Mouse (Mus musculus) Patski (cell line): ENCODE results near the gene Pdxp. TPM values are rescaled to one million over a fixed set of nuclear protein-coding genes. Genes with fewer than 3 reads are reported as not detected.
A peak's percentile ranks its signal among the peaks of the same experiment; 100 is the strongest.

Experiments
- ATAC-seq: fragments of 100-300 bp; one replicate; pipeline ENCODE4 v1.8.0; 2021
- CTCF ChIA-PET: fragments of 350-600 bp; sonication (Branson Sonifier 250); formaldehyde crosslinking; loops from one replicate; lab custom pipeline; 2022; ENCODE audit warnings: inconsistent platforms; lab: Charles Lee
- POLR2A ChIA-PET: fragments of 350-600 bp; sonication (Branson Sonifier 250); formaldehyde crosslinking; loops from one replicate; lab custom pipeline; 2022; ENCODE audit warnings: antibody characterized with exemption, inconsistent platforms; lab: Charles Lee
- DNase-seq: peaks from one replicate; pipeline ENCODE4 v3.0.0-alpha.2; 2011; ENCODE audit warnings: low read depth, low spot score
- H3K27me3 ChIP-seq: fragments of 371-371 bp; one replicate; pipeline ENCODE4 v1.5.1; 2021
- CTCF ChIP-seq: fragments of 100-300 bp; IDR thresholded peaks from one replicate; pipeline ENCODE4 v1.5.1; 2021
- in situ Hi-C: fragments of 300-500 bp; cut with MboI; formaldehyde crosslinking; loops from 3 replicates; pipeline ENCODE4 v1.11.1; 2018; ENCODE audit warnings: low pct_unique_long_range_greater_than_20kb, mixed read lengths
- polyA plus RNA-seq: library from polyadenylated mRNA; unstranded; gene quantifications from one replicate; pipeline ENCODE4 v1.2.3, GENCODE M21; 2021

The Pdxp gene
- polyA plus RNA-seq, 1 experiment from 2014 or later = 10.6 TPM

DNA sequence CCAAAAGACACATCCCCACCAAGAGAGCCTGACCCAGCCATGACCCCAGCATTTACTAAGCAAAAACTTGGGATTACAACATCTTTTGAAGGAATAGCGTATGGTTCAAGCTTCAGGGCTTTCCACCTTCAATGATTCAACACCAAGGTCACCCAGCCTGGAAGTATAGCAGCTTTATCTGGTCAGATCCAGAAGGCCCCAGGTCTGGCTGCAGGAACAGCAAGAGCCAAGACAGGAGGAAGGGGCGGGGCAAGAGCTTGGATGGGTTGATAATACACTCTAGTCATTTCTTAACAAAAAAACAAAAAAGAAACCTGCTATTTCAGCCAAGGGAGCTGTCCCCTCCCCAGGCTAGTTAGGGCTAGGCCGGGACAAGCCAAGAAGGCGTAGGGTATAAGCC lies 16.2 kb upstream of the Pdxp start:
- DNase-seq (no peak), ATAC-seq (no peak)
- ChIA-PET CTCF (no interaction called here), POLR2A (no interaction called here)
- no peak for TF ChIP-seq CTCF
- no peaks in the 10 kb centered on the region for H3K27me3 ChIP-seq
- in situ Hi-C loops = no loop called here

DNA sequence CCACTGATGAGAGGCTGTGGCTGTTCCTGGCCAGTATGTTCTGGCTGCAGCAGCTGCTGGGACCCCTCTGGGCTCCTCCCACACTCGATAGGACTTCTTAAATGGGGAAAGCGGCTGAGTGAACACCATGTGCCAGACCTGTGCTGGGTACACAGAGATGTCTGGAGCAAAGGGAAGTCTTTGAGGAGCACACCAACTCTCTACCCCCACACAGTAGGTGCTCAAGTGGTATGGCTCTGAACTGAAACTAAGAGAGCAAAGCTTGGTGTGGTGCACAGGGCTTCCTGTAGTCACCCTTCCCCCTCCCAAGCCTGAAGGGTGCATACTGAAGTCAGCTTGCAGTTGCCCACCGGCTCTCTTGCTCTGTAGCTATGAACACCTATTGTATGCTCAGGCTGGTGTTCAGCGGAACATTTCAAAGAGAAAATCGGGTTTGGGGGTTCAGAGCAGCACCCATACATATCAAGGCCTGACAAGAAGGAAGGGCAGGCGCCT lies 15.2 kb upstream of the Pdxp start:
- ChIA-PET POLR2A (interaction anchor here (0.6 to 1.0 kb wide), 2 partner anchors 9 to 231 kb away, joined by 3 to 4 read pairs; no protein-coding TSS in a partner anchor), CTCF (no interaction called here)
- ATAC-seq = no peak

DNA sequence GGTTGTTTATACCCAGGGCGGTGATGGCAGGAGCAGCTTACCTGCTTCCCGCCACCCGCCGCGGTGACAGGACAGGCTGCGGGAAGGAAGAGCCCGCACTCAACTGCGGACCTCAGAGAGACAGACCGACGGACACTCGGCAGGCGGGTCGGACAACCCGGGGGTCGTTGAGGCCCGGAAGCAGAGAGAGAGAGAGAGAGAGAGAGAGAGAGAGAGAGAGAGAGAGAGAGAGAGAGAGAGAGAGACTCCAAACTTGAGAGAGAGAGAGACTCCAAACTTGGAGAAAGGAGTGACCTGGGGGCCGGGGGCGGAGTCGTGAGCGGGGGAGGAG lies 14.3 kb upstream of the Pdxp start, which contains the start of gene Gm49510:
Gene Gm49510 (plus strand): TSS at position 259 of the 331 bp plus-strand sequence.
- in situ Hi-C loops = no loop called here
- CTCF ChIA-PET = interaction anchor here (0.6 kb wide), 1 partner anchor 13 kb away, joined by 3 read pairs; no protein-coding TSS in a partner anchor
- POLR2A ChIA-PET = interaction anchor here (0.5 to 1.0 kb wide), 5 partner anchors 10 to 232 kb away, joined by 3 to 4 read pairs (median 3); no protein-coding TSS in a partner anchor
- no peak for ATAC-seq
- no peaks in the 10 kb centered on the region for H3K27me3 ChIP-seq
- no peak for TF ChIP-seq CTCF
- no peak for DNase-seq

More for the DNA sequence above, 15.2 kb upstream of the Pdxp start:
- H3K27me3 ChIP-seq = no peaks in the 10 kb centered on the region
- DNase-seq = no peak
- no peak for TF ChIP-seq CTCF
- in situ Hi-C loops = no loop called here

DNA sequence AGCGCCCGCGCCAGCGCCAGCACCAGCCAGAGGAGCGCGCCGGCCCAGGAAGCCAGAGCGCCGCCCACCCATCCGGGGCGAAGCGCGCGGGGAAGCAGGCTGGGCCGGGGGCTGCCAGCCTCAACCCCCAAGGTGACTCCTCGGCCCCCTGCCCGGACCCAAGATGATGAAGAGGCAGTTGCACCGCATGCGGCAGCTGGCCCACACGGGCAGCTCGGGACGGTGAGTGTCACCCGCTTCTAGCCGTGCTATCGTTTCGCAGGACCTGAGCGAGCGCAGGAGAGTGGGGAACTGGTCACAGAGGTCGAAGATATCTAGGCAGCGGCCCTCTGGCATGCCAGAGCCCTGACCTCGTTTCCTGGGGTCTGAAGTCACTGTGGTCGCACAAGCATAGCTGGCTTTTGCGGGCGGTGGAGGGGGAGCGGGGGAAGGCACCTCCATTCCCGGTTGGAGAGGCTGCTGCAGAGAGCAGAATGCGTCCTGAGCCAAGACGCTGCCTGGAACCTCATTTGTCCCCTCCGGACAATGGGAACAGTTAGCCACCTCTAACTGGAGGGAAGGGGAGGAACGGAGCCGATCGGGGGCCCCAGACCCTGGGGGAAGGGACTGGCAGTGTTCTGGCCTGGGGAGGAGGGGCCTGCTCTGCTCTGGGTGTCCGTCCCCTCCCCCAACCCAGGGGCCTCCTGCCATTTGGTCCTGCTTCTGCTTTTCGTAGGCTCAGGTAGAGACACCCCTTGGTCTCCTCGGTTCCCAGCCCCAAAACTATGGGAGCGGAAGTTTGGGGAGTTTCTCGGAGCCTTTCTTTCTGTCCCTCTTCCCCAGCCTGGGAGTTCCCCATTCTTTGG lies 13.8 kb upstream of the Pdxp start, which contains the start of gene Sh3bp1:
Gene Sh3bp1 (plus strand): TSS at position 29 of the 845 bp plus-strand sequence.
- ChIA-PET CTCF (interaction anchor here (0.6 to 1.1 kb wide), 3 partner anchors 10 to 16 kb away, joined by 3 to 4 read pairs (median 4); no protein-coding TSS in a partner anchor), POLR2A (interaction anchor here (0.5 to 1.0 kb wide), 3 partner anchors 13 to 68 kb away, joined by 3 to 4 read pairs (median 3); no protein-coding TSS in a partner anchor)
- in situ Hi-C loops = no loop called here
- H3K27me3 ChIP-seq = no peaks in the 10 kb centered on the region
- peak; percentile 14 for ATAC-seq
- TF ChIP-seq CTCF = no peak
- no peak for DNase-seq

- POLR2A ChIA-PET = interaction anchor here (1.0 kb wide), 1 partner anchor 14 kb away, joined by 3 read pairs; no protein-coding TSS in a partner anchor
- CTCF ChIA-PET = interaction anchor here (0.9 to 1.1 kb wide), 2 partner anchors 10 to 15 kb away, joined by 4 read pairs; no protein-coding TSS in a partner anchor
- ATAC-seq (no peak), DNase-seq (no peak)
- no peaks in the 10 kb centered on the region for H3K27me3 ChIP-seq
- in situ Hi-C loops = no loop called here
- no peak for TF ChIP-seq CTCF
These were observed 12.9 kb upstream of the Pdxp start for GRCm38 (mm10) chr15:78900585-78901421.

DNA sequence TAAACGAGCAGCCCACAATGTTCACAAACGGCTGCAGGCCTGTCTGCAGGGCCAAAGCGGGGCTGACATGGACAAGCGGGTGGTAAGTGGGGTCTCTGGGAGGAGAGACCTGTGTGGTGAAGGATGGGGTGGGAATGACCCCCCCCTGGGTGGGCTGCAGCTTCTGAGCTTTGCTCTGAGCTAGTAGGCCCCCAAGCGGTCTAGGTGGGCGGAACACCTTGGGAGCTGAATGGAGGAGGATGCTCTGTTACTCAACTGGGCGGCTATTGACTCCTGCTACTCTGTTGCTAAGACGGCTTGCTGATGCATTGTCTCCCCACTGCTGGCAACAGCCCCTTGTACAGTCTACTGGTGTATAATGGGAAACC lies 12.3 kb upstream of the Pdxp start:
- CTCF ChIA-PET = interaction anchor here (1.1 kb wide), 1 partner anchor 9 kb away, joined by 4 read pairs; no protein-coding TSS in a partner anchor
- no peak for TF ChIP-seq CTCF
- H3K27me3 ChIP-seq = no peaks in the 10 kb centered on the region
- no peak for DNase-seq
- ATAC-seq = no peak
- in situ Hi-C loops = no loop called here
- POLR2A ChIA-PET = no interaction called here

DNA sequence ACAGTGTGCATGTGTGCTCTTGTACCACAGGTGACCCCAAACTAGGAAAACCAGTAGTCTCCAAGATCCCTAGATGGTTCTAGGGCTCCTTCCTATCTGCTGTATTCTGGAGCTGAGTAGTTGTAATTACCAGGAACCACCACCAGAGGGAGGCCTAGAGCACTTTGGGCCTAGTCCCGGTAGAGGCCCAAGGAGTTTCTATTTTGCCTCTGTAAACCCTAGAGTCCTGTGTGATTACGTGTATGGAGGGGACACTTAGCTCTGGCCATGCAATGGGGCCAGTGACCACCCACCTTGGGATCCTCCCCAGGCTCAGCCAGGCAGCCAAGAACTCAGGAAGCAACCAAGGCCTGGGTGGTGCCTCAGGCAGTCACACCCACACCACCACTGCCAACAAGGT lies 10.5 kb upstream of the Pdxp start:
- no peak for TF ChIP-seq CTCF
- in situ Hi-C loops = no loop called here
- ChIA-PET POLR2A (interaction anchor here (1.1 kb wide), 1 partner anchor 9 kb away, joined by 3 read pairs; no protein-coding TSS in a partner anchor), CTCF (interaction anchor here (0.6 to 2.7 kb wide), 10 partner anchors 11 to 80 kb away, joined by 3 to 35 read pairs (median 3); partner anchors contain the start of gene Pdxp)
- no peaks in the 10 kb centered on the region for H3K27me3 ChIP-seq
- ATAC-seq = peak; percentile 10
- DNase-seq = no peak

DNA sequence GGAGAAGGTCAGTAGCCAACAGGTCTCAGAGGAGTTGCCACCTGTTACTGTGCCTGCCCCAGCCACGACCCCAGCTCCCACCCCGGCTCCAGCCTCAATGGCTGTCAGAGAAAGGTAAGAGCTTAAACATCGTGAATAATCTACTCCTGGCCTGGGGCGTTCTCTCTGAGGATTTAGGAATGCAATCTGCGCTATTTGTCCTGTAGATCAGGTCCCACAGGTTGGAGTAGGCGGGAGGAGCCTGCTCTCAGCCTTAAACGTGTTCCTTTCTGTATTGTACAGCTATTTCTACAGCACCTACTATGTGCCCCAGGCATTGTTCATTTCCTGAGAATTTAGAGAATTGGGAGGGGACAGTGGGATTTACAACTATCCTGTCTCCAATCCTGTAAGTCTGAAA lies 5.3 kb upstream of the Pdxp start:
- ChIA-PET CTCF (no interaction called here), POLR2A (no interaction called here)
- DNase-seq (no peak), ATAC-seq (no peak)
- in situ Hi-C loops = no loop called here
- TF ChIP-seq CTCF = no peak
- no peaks in the 10 kb centered on the region for H3K27me3 ChIP-seq

- ChIA-PET POLR2A (no interaction called here), CTCF (no interaction called here)
- in situ Hi-C loops = no loop called here
- no peak for TF ChIP-seq CTCF
- ATAC-seq = no peak
- no peaks in the 10 kb centered on the region for H3K27me3 ChIP-seq
- DNase-seq = no peak
These were observed 4.7 kb upstream of the Pdxp start for GRCm38 (mm10) chr15:78908982-78909381.

DNA sequence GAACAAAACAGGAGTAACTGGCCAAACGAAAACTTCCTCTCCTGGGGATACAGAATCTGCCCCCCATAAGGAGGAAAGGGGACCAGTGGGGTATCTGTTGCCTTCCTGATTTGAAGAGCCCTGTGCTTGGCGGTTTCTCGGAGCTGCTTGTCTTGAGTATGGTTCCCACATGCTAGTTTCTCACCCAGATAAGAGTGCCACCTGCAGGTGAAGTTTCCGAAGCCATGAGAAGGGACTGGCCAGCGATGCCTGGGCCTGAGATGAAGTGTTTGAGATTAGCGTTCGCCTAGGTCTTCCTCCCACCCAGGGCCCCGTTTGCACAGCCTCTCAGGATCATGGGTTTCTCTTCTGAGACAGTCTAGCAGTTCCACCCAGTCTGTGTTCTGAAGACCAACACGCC lies 1.7 kb upstream of the Pdxp start:
- in situ Hi-C loops = no loop called here
- DNase-seq (no peak), ATAC-seq (no peak)
- POLR2A ChIA-PET = interaction anchor here (0.8 to 1.2 kb wide), 2 partner anchors 9 to 15 kb away, joined by 3 read pairs; partner anchors contain the start of gene Lgals1
- TF ChIP-seq CTCF = no peak
- H3K27me3 ChIP-seq = no peaks in the 10 kb centered on the region
- CTCF ChIA-PET = interaction anchor here (0.7 to 5.7 kb wide), 6 partner anchors 9 to 82 kb away, joined by 3 to 35 read pairs (median 4); partner anchors contain the start of genes Gm49510 and Sh3bp1
